Mouse (Mus musculus) stomach, embryonic 15.5 days (tissue): ENCODE measurements around the gene Cyp2j9. TPM values are rescaled to one million over a fixed set of nuclear protein-coding genes. Genes with fewer than 3 reads are reported as not detected.

Experiments
- ATAC-seq: fragments of 200-750 bp; cut with Nextera tagmentation; 2 replicates; pipeline ENCODE4 v1.8.0; 2017; ENCODE audit warnings: low read depth, moderate number of reproducible peaks, moderate TSS enrichment; ENCODE audit not compliant: insufficient read depth, low FRiP score
- H3K27ac ChIP-seq: fragments of 300-500 bp; sonication (generic); 2 replicates; pipeline ENCODE4 v1.5.1; 2015; ENCODE audit warnings: mild to moderate bottlenecking, inconsistent platforms
- H3K27me3 ChIP-seq: fragments of 300-500 bp; sonication (generic); replicated peaks from 2 replicates; pipeline ENCODE4 v1.6.1; 2015; ENCODE audit warnings: inconsistent platforms
- H3K36me3 ChIP-seq: fragments of 300-500 bp; sonication (generic); 2 replicates; pipeline ENCODE4 v1.6.1; 2015; ENCODE audit warnings: inconsistent platforms
- H3K4me1 ChIP-seq: fragments of 300-500 bp; sonication (generic); 2 replicates; pipeline ENCODE4 v1.6.1; 2015; ENCODE audit warnings: inconsistent platforms
- H3K4me2 ChIP-seq: fragments of 300-500 bp; sonication (generic); 2 replicates; pipeline ENCODE4 v1.6.1; 2015; ENCODE audit warnings: mild to moderate bottlenecking, inconsistent platforms
- H3K4me3 ChIP-seq: fragments of 300-500 bp; sonication (generic); replicated peaks from 2 replicates; pipeline ENCODE4 v1.5.1; 2015; ENCODE audit warnings: inconsistent platforms
- H3K9ac ChIP-seq: fragments of 300-500 bp; sonication (generic); 2 replicates; pipeline ENCODE4 v1.6.1; 2015; ENCODE audit warnings: inconsistent platforms
- H3K9me3 ChIP-seq: fragments of 300-500 bp; sonication (generic); 2 replicates; pipeline ENCODE4 v1.6.1; 2016; ENCODE audit warnings: inconsistent platforms
- WGBS: fragments of 180-500 bp; shearing (Covaris S2); methylation state at CpG from one replicate; pipeline ENCODE4 v1.1.7; 2015; 5-methylcytosine and 5-hydroxymethylcytosine counted together
- polyA plus RNA-seq: library from polyadenylated mRNA; unstranded; fragments of >200 nt; fragmentation: Nextera tagmentation; extraction: Ambion mirVana; gene quantifications from 2 replicates; pipeline ENCODE4 v1.2.1, GENCODE M21; 2015

Cyp2j9 gene
- polyA plus RNA-seq, 1 experiment from 2014 or later = 4.8 TPM

GRCm38 (mm10) chr4:96551619-96552018 lies 39.8 kb downstream of the Cyp2j9 start:
- Histone ChIP-seq H3K9me3 (no peaks in the 10 kb centered on the region), H3K27me3 (no peaks in the 10 kb centered on the region), H3K4me3 (no peak overlapping the region), H3K36me3 (no peaks in the 10 kb centered on the region), H3K9ac (no peak overlapping the region), H3K27ac (no peak overlapping the region), H3K4me2 (peak overlapping the region; percentile 9), H3K4me1 (no peaks in the 10 kb centered on the region)
- 69% methylated on average over 3 of the region's 3 CpGs for WGBS
- no peak for ATAC-seq

GRCm38 (mm10) chr4:96545976-96546375 lies 45.4 kb downstream of the Cyp2j9 start:
- no peak for ATAC-seq
- Histone ChIP-seq H3K4me3 (no peak overlapping the region), H3K4me1 (no peaks in the 10 kb centered on the region), H3K27ac (no peak overlapping the region), H3K9ac (no peak overlapping the region), H3K4me2 (no peak overlapping the region), H3K9me3 (no peaks in the 10 kb centered on the region), H3K36me3 (no peaks in the 10 kb centered on the region), H3K27me3 (no peaks in the 10 kb centered on the region)
- 55% methylated on average over 1 of the region's 1 CpGs for whole genome bisulfite sequencing

GRCm38 (mm10) chr4:96525772-96526171 lies 65.6 kb downstream of the Cyp2j9 start:
- H3K4me2 ChIP-seq = no peak overlapping the region
- H3K4me1 ChIP-seq = no peaks in the 10 kb centered on the region
- no peak for ATAC-seq
- H3K4me3 ChIP-seq = no peak overlapping the region
- H3K9me3 ChIP-seq = no peaks in the 10 kb centered on the region
- H3K36me3 ChIP-seq = no peaks in the 10 kb centered on the region
- H3K27ac ChIP-seq = no peak overlapping the region
- no peak overlapping the region for H3K9ac ChIP-seq
- WGBS = 26% methylated on average over 1 of the region's 1 CpGs
- H3K27me3 ChIP-seq = no peaks in the 10 kb centered on the region

GRCm38 (mm10) chr4:96522256-96522655 lies 69.1 kb downstream of the Cyp2j9 start:
- no peaks in the 10 kb centered on the region for H3K4me1 ChIP-seq
- no peak overlapping the region for H3K4me2 ChIP-seq
- H3K27ac ChIP-seq = no peak overlapping the region
- ATAC-seq = no peak
- no peaks in the 10 kb centered on the region for H3K36me3 ChIP-seq
- no peaks in the 10 kb centered on the region for H3K9me3 ChIP-seq
- WGBS = 74% methylated on average over 2 of the region's 2 CpGs
- no peak overlapping the region for H3K4me3 ChIP-seq
- H3K27me3 ChIP-seq = no peaks in the 10 kb centered on the region
- no peak overlapping the region for H3K9ac ChIP-seq

Other genes with a start within 250 kb of the Cyp2j9 start
- not detected in 2 replicates for gene Cyp2j11, start 242.9 kb downstream of the Cyp2j9 start, polyA plus RNA-seq
- gene Cyp2j8, start 84.2 kb downstream of the Cyp2j9 start, polyA plus RNA-seq = 0.09 TPM in 1 of 2 replicates, not detected in the other
- 13.0 and 17.9 TPM in 2 replicates for gene Cyp2j6, start 37.9 kb downstream of the Cyp2j9 start, polyA plus RNA-seq
- 0.10 TPM in 1 of 2 replicates, not detected in the other for gene Cyp2j5, start 72.6 kb upstream of the Cyp2j9 start, polyA plus RNA-seq
- gene Gm12695, start 193.6 kb upstream of the Cyp2j9 start, polyA plus RNA-seq = 0.09 TPM in 1 of 2 replicates, not detected in the other